Mouse (Mus musculus) kidney, embryonic 15.5 days (tissue): ENCODE data around the gene Muc3. TPM values are rescaled to one million over a fixed set of nuclear protein-coding genes. Genes with fewer than 3 reads are reported as not detected.
A peak's percentile ranks its signal among the peaks of the same experiment; 100 is the strongest.

Experiments used
- ATAC-seq: fragments of 200-750 bp; cut with Nextera tagmentation; replicated peaks from 2 replicates; pipeline ENCODE4 v1.8.0; 2017; ENCODE audit warnings: moderate TSS enrichment; ENCODE audit not compliant: low FRiP score
- H3K27ac ChIP-seq: fragments of 300-500 bp; sonication (generic); 2 replicates; pipeline ENCODE4 v1.5.1; 2015; ENCODE audit warnings: mild to moderate bottlenecking, inconsistent platforms
- H3K27me3 ChIP-seq: fragments of 300-500 bp; sonication (generic); 2 replicates; pipeline ENCODE4 v1.6.1; 2015; ENCODE audit warnings: inconsistent platforms
- H3K36me3 ChIP-seq: fragments of 300-500 bp; sonication (generic); 2 replicates; pipeline ENCODE4 v1.6.1; 2015; ENCODE audit warnings: inconsistent platforms
- H3K4me1 ChIP-seq: fragments of 300-500 bp; sonication (generic); 2 replicates; pipeline ENCODE4 v1.6.1; 2015; ENCODE audit warnings: inconsistent platforms
- H3K4me2 ChIP-seq: fragments of 300-500 bp; sonication (generic); 2 replicates; pipeline ENCODE4 v1.6.1; 2015; ENCODE audit warnings: moderate library complexity, mild to moderate bottlenecking, inconsistent platforms
- H3K4me3 ChIP-seq: fragments of 300-500 bp; sonication (generic); replicated peaks from 2 replicates; pipeline ENCODE4 v1.5.1; 2015; ENCODE audit warnings: mild to moderate bottlenecking, inconsistent platforms
- H3K9ac ChIP-seq: fragments of 300-500 bp; sonication (generic); 2 replicates; pipeline ENCODE4 v1.6.1; 2015; ENCODE audit warnings: mild to moderate bottlenecking, inconsistent platforms
- H3K9me3 ChIP-seq: fragments of 300-500 bp; sonication (generic); replicated peaks from 2 replicates; pipeline ENCODE4 v1.6.1; 2016; ENCODE audit warnings: inconsistent platforms
- WGBS: fragments of 180-500 bp; shearing (Covaris S2); methylation state at CpG from one replicate; pipeline ENCODE4 v1.1.7; 2015; ENCODE audit warnings: mixed read lengths; 5-methylcytosine and 5-hydroxymethylcytosine counted together
- polyA plus RNA-seq: library from polyadenylated mRNA; unstranded; fragments of >200 nt; fragmentation: Nextera tagmentation; extraction: Ambion mirVana; gene quantifications from 2 replicates; pipeline ENCODE4 v1.2.1, GENCODE M21; 2015

Muc3 gene
- polyA plus RNA-seq, 1 experiment from 2014 or later: not detected

DNA sequence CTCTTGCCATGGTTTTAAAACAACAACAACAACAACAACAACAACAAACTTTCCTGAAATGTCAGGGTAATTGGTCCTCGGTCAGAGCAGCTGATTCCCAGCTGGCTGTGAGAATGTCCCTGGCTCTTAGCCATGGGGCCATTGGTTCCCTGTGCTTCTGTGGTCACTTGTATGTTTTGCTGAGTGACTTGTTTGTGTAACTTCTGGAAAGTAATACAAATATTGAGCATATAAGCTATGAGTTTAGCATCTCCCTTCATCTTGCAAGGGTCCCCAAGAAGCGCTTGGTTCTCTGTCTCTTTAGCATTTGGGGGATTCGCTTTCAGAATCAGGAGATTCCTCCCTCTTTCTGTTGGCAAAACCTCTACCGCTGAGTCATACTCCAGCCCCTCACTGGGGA is 42.7 kb downstream of the Muc3 start:
- ATAC-seq: no peak
- WGBS: 78% methylated on average over 4 of the region's 4 CpGs
- no peak overlapping the region for H3K27ac ChIP-seq

DNA sequence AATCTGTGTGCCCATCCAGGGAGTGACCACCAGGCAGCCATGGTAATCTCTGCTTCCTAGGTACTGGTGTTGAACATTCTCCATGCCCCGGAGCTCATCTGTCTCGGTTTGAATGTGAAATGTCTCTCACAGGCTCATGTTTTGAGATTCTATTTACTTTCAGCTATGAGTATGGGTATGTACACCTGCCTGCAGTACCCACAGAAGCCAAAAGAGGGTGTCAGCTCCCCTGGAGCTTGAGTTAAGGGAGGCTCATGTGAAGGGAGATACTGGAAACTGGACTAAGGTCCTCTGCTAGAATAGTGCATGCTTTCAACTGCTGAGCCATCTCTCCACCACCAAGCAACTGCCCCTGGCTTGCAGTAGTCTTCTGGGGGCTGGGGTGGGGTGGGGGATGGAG is 45.2 kb downstream of the Muc3 start:
- Histone ChIP-seq H3K4me1 (peaks cover 10% of the 10 kb centered on the region; the same call in 1 of the 2 replicates), H3K9me3 (no peaks in the 10 kb centered on the region), H3K9ac (no peak overlapping the region), H3K27me3 (0 out of 2 replicates have a peak, but pooled peaks cover 3% of the 10 kb centered on the region), H3K4me2 (no peak overlapping the region), H3K27ac (no peak overlapping the region), H3K4me3 (no peak overlapping the region), H3K36me3 (no peaks in the 10 kb centered on the region)
- ATAC-seq: no peak
- WGBS: 88% methylated on average over 2 of the region's 2 CpGs

More for the DNA sequence above, 42.7 kb downstream of the Muc3 start:
- 0 out of 2 replicates have a peak, but pooled peaks cover 3% of the 10 kb centered on the region for H3K27me3 ChIP-seq
- H3K36me3 ChIP-seq: 0 out of 2 replicates have a peak, but pooled peaks cover 2% of the 10 kb centered on the region
- H3K9me3 ChIP-seq: no peaks in the 10 kb centered on the region
- no peak overlapping the region for H3K9ac ChIP-seq
- H3K4me3 ChIP-seq: no peak overlapping the region
- H3K4me2 ChIP-seq: no peak overlapping the region
- H3K4me1 ChIP-seq: peaks cover 15% of the 10 kb centered on the region; the same call in 1 of the 2 replicates

DNA sequence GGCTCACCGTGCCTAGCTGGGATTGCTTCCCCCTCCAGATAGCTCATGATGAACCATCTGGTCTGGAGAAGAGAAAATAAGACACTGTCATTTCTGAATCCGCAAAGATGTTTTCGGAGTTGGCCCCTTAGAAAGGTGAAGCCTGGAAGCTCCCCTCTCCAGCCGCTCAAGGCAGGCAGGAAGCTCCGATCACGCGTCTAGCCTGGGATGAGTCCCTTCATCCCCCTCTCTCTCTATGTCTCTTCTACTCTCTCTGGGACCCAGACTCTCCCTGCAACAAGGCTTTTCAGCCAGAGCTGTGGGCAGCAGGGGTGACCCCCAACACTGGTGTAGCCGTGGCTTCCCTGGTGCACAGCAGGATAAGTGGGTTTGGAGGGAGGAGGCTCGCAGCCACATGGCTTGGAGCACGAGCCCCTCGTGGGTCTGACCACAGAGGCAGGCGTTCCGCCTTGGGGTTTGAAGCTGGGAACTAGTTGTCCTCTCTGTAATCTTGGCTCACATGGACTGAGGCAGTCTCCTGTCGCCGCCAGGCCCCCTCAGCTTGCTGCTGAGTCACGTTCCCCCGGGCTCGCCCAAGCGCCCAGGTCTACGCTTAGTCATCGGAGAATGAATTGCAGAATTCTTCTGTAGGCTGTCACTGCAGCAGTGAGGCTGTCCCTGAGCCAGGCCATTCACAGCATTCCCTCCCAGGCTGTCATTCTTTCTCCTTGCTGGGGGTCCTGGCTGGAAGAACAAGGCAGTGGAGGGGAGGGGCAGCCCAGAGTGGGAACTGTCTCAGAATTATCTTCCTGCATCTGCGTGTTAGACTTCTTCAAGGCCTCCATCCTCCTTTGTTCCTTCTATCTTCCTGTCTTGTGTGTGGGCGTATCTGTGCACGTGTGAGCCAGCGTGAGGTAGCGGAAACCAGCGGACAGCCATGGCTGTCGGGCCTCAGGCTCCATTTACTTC is 46.3 kb downstream of the Muc3 start:
- WGBS: 68% methylated on average over 28 of the region's 28 CpGs
- Histone ChIP-seq H3K4me3 (no peak overlapping the region), H3K9me3 (no peaks in the 10 kb centered on the region), H3K4me2 (no peak overlapping the region), H3K36me3 (no peaks in the 10 kb centered on the region), H3K27ac (no peak overlapping the region), H3K4me1 (peaks cover 10% of the 10 kb centered on the region; the same call in 1 of the 2 replicates), H3K9ac (no peak overlapping the region), H3K27me3 (0 out of 2 replicates have a peak, but pooled peaks cover 3% of the 10 kb centered on the region)
- ATAC-seq: peak; percentile 68

DNA sequence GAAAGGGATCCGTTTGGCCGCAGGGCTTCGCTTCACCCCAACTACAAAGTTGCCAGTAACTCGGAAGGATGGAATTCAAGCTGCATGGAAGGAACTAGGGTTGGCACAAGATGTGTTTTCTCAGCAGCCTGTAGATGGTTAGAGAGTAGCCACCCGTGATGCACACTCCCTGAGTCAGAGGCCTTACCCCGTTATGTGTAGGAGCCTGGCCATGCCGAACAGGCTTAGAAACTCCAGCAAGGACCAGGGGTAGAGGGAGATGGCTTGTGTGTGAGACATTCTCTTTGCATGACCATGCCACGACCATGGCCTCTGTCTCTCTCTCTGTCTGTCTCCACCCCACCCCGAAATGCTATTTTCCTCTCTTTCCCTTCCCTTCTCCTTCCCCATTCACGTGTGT is 47.0 kb downstream of the Muc3 start:
- WGBS: 79% methylated on average over 10 of the region's 10 CpGs
- ATAC-seq: no peak
- no peak overlapping the region for H3K9ac ChIP-seq
- H3K27ac ChIP-seq: no peak overlapping the region
- peaks cover 10% of the 10 kb centered on the region; the same call in 1 of the 2 replicates for H3K4me1 ChIP-seq
- H3K4me3 ChIP-seq: no peak overlapping the region
- H3K9me3 ChIP-seq: no peaks in the 10 kb centered on the region
- no peaks in the 10 kb centered on the region for H3K36me3 ChIP-seq
- H3K4me2 ChIP-seq: no peak overlapping the region
- H3K27me3 ChIP-seq: 0 out of 2 replicates have a peak, but pooled peaks cover 3% of the 10 kb centered on the region

DNA sequence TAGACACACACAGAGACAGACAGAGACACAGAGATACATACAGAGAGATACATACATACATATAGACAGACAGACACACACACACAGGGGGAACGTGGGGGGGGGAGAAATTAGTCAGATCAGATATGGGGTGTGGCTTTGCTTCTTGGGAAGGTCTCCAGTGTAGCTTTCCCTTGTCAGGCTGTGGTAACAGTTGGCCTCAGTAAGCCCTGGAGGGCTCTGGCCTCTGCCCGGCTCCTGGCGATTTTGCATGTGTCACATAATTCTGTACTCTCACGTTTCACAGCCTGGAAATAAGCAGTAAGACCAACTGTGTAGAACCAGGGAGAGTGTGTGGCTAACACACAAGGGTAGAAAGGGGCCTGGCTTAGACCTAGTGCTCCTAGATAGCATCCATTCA is 48.5 kb downstream of the Muc3 start:
- Histone ChIP-seq H3K27me3 (0 out of 2 replicates have a peak, but pooled peaks cover 3% of the 10 kb centered on the region), H3K4me2 (no peak overlapping the region), H3K36me3 (no peaks in the 10 kb centered on the region), H3K9me3 (no peaks in the 10 kb centered on the region), H3K9ac (no peak overlapping the region), H3K4me3 (no peak overlapping the region), H3K27ac (no peak overlapping the region), H3K4me1 (peaks cover 8% of the 10 kb centered on the region; the same call in 1 of the 2 replicates)
- WGBS: 50% methylated on average over 4 of the region's 4 CpGs
- ATAC-seq: no peak

DNA sequence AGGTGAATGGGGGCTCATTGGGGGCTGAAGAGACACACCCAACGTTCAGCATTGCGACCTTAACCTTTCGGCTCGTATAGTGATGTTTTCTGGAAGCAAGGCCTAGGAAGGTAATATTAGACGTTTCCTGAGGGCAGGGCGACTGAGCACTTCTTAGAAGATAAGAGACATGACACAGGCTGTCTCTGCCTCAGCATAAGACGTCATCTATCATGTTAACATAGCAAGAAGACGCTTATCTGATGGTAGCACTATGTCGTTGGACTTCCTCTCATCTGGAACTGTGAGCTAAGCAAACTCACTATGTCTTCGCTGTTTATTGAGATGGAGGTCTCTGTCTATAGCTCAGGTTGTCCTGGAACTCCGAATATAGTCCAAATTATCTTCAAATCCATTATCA is 50.7 kb downstream of the Muc3 start:
- Histone ChIP-seq H3K27me3 (0 out of 2 replicates have a peak, but pooled peaks cover 3% of the 10 kb centered on the region), H3K4me3 (no peak overlapping the region), H3K9ac (no peak overlapping the region), H3K4me2 (no peak overlapping the region), H3K27ac (no peak overlapping the region), H3K36me3 (no peaks in the 10 kb centered on the region), H3K4me1 (peaks cover 11% of the 10 kb centered on the region), H3K9me3 (no peaks in the 10 kb centered on the region)
- WGBS: 64% methylated on average over 11 of the region's 11 CpGs
- no peak for ATAC-seq

DNA sequence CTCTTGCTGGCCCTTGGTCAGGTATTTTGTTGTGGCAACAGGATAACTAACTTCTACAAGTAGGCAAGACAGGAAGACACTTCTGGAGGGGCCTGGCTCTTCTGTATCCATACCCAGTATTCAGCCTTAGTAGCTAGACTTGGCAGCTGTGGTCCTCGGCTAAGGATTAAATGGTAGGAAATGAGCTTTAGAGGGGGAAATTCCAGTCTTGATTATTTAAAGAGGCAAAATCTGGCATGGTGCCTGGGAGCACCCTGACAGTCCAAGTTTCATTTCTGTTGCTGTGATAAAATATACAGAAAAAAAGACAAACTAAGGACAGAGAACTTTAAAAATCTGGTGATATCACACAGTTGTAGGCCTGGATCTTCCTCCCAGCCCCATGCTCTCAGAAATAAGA is 53.1 kb downstream of the Muc3 start:
- Histone ChIP-seq H3K4me2 (no peak overlapping the region), H3K9me3 (no peaks in the 10 kb centered on the region), H3K4me3 (no peak overlapping the region), H3K4me1 (peaks cover 8% of the 10 kb centered on the region), H3K36me3 (no peaks in the 10 kb centered on the region), H3K27me3 (no peaks in the 10 kb centered on the region), H3K9ac (no peak overlapping the region), H3K27ac (no peak overlapping the region)
- 45% methylated on average over 1 of the region's 1 CpGs for WGBS
- ATAC-seq: no peak

DNA sequence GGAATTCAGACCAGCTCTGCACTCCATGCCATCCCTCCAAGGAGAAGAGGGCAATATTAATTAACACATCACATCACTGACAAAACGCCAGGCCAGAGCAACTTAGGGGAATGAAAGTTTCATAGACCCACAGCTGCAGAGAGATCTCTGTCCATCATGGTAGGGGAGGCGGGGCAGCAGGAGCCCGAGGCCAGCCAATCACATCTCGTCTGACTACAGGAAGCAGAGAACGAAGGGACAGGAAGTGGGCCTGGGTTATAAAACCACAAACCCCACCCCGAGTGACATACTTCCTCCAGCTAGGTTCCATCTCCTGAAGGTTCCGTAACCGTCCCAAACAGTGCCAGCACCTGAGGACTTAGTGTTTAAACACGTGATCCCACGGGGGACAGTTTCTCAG is 54.0 kb downstream of the Muc3 start:
- ATAC-seq: no peak
- no peaks in the 10 kb centered on the region for H3K36me3 ChIP-seq
- H3K9me3 ChIP-seq: no peaks in the 10 kb centered on the region
- no peak overlapping the region for H3K9ac ChIP-seq
- no peaks in the 10 kb centered on the region for H3K27me3 ChIP-seq
- H3K4me3 ChIP-seq: no peak overlapping the region
- H3K27ac ChIP-seq: no peak overlapping the region
- 90% methylated on average over 10 of the region's 10 CpGs for WGBS
- H3K4me2 ChIP-seq: no peak overlapping the region
- H3K4me1 ChIP-seq: peaks cover 8% of the 10 kb centered on the region

DNA sequence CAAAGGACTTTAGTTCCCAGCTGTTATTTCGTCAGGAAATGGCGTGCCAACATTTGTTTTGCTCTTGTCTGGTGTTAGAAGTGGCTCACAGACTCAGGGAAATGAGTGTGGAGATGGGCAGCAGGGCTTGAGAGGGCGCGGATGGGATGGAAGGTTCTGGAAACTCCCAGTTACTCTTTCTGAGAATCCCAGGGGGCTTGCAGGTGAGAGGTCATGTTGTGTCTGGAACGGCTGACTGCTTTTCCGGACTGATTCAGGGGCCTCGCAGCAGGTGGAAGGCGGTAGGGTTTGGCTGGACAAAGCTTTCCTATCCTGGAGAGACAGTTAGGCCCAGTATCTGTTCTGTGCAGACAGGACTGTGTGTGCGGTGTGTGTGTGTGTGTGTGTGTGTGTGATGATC is 55.4 kb downstream of the Muc3 start:
- no peak for ATAC-seq
- no peaks in the 10 kb centered on the region for H3K27me3 ChIP-seq
- H3K4me3 ChIP-seq: no peak overlapping the region
- no peaks in the 10 kb centered on the region for H3K9me3 ChIP-seq
- H3K9ac ChIP-seq: no peak overlapping the region
- no peak overlapping the region for H3K27ac ChIP-seq
- no peak overlapping the region for H3K4me2 ChIP-seq
- no peaks in the 10 kb centered on the region for H3K36me3 ChIP-seq
- H3K4me1 ChIP-seq: peaks cover 8% of the 10 kb centered on the region
- 38% methylated on average over 9 of the region's 9 CpGs for WGBS

DNA sequence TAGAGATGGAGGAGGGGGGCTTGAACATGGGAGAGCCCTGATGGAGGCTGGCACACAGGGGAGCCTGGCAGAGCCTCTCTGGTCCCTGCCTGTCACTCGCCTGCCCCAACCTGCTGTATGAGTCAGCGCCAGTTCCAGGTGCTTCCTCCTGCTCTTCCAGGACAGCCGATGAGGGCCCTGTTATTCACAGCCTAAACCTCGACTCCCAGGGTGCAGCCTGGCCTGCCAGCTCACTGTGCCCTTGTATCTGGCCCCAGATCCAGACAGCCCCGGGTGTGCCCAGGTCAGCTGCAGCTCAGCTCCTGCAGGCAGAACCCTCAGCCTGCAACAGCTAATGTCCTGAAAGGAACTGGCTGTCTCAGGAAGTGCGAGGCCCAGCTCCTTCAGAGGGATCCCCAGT is 57.6 kb downstream of the Muc3 start:
- H3K4me3 ChIP-seq: no peak overlapping the region
- no peak overlapping the region for H3K4me2 ChIP-seq
- no peak for ATAC-seq
- no peaks in the 10 kb centered on the region for H3K36me3 ChIP-seq
- H3K9ac ChIP-seq: no peak overlapping the region
- WGBS: 60% methylated on average over 6 of the region's 6 CpGs
- H3K27me3 ChIP-seq: no peaks in the 10 kb centered on the region
- peaks cover 8% of the 10 kb centered on the region for H3K4me1 ChIP-seq
- H3K27ac ChIP-seq: no peak overlapping the region
- H3K9me3 ChIP-seq: no peaks in the 10 kb centered on the region

DNA sequence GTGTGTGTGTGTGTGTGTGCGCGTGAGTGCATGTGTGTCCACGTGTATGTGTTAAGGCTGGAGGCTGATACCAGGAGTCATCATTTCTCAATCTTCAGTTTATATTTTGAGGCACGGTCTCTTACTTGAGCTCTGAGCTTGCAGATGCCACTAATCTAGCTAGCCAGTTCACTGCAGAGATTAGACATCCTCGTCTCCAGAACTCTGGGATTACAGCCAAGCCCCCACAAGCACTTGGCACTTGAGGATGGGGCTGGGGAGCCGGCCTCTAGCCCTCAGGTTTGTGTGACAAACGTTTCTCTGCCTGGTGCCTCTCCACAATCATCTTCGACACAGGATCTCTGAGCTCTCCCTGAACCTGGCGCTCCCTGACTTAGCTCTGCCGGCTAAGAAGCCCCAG is 58.3 kb downstream of the Muc3 start:
- Histone ChIP-seq H3K36me3 (no peaks in the 10 kb centered on the region), H3K9me3 (no peaks in the 10 kb centered on the region), H3K4me3 (no peak overlapping the region), H3K27ac (no peak overlapping the region), H3K4me1 (peaks cover 8% of the 10 kb centered on the region), H3K4me2 (no peak overlapping the region), H3K27me3 (no peaks in the 10 kb centered on the region), H3K9ac (no peak overlapping the region)
- no peak for ATAC-seq
- WGBS: 78% methylated on average over 10 of the region's 10 CpGs

DNA sequence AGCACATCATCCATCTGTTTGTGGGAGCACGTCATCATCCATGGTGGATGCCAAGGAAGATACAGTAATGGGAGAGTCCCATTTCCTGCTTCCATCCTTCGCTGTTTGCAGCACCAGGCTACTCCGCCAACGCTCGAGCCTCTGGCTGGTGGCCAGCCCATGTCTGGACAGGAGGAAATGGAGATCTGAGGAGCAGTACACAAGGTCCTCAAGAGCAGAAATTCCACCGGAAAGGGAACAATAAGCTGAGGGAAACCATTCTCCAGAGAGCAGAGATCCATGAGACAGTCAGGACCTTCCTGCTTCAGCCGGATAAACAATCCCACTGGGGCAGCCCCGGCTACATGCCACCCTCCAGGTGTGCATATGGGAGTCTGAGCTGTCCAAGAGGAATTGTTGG is 61.7 kb downstream of the Muc3 start:
- 84% methylated on average over 8 of the region's 8 CpGs for WGBS
- no peak for ATAC-seq
- H3K9ac ChIP-seq: no peak overlapping the region
- H3K36me3 ChIP-seq: no peaks in the 10 kb centered on the region
- 0 out of 2 replicates have a peak overlapping the region, but pooled peaks have one; percentile 24 for H3K27ac ChIP-seq
- 0 out of 2 replicates have a peak, but pooled peaks cover 3% of the 10 kb centered on the region for H3K4me1 ChIP-seq
- no peak overlapping the region for H3K4me2 ChIP-seq
- H3K27me3 ChIP-seq: no peaks in the 10 kb centered on the region
- no peak overlapping the region for H3K4me3 ChIP-seq
- no peaks in the 10 kb centered on the region for H3K9me3 ChIP-seq
